Mouse (Mus musculus): ENCODE results near the gene Asb6. TPM values are rescaled to one million over a fixed set of nuclear protein-coding genes. Genes with fewer than 3 reads are reported as not detected.

Asb6 gene
- polyA plus RNA-seq, 1 experiment from 2014 or later, result 24.2 TPM

- 0 out of 2 replicates have a peak overlapping the region, but pooled peaks have one; percentile 6 for H3K9ac ChIP-seq
- peaks cover 34% of the 10 kb centered on the region for H3K27me3 ChIP-seq (replicated peaks)
- WGBS, result 69% methylated on average over 4 of the region's 5 CpGs
- ATAC-seq (ENCODE audit: insufficient number of reproducible peaks, low FRiP score), result no peak
- H3K4me3 ChIP-seq, result no peak overlapping the region
- no peaks in the 10 kb centered on the region for H3K9me3 ChIP-seq (replicated peaks)
- H3K4me1 ChIP-seq (replicated peaks), result peaks cover 21% of the 10 kb centered on the region
- no peaks in the 10 kb centered on the region for H3K36me3 ChIP-seq
- peak overlapping the region; percentile 52 for H3K4me2 ChIP-seq
- H3K27ac ChIP-seq (ENCODE audit: poor library complexity, severe bottlenecking), result no peak overlapping the region
Observed at GRCm38 (mm10) chr2:30795889-30796275, 34.3 kb downstream of the Asb6 start.

GRCm38 (mm10) chr2:30795271-30795888 lies 34.8 kb downstream of the Asb6 start:
- Histone ChIP-seq H3K36me3 (no peaks in the 10 kb centered on the region), H3K27ac (ENCODE audit: poor library complexity, severe bottlenecking) (no peak overlapping the region), H3K27me3 (replicated peaks) (peaks cover 29% of the 10 kb centered on the region), H3K4me3 (no peak overlapping the region; the same call in 1 of the 2 replicates), H3K4me2 (peak overlapping the region; percentile 74), H3K4me1 (replicated peaks) (peaks cover 20% of the 10 kb centered on the region), H3K9me3 (replicated peaks) (no peaks in the 10 kb centered on the region), H3K9ac (0 out of 2 replicates have a peak overlapping the region, but pooled peaks have one; percentile 72)
- no peak for ATAC-seq (ENCODE audit: insufficient number of reproducible peaks, low FRiP score)
- 68% methylated on average over 7 of the region's 7 CpGs for WGBS

DNA sequence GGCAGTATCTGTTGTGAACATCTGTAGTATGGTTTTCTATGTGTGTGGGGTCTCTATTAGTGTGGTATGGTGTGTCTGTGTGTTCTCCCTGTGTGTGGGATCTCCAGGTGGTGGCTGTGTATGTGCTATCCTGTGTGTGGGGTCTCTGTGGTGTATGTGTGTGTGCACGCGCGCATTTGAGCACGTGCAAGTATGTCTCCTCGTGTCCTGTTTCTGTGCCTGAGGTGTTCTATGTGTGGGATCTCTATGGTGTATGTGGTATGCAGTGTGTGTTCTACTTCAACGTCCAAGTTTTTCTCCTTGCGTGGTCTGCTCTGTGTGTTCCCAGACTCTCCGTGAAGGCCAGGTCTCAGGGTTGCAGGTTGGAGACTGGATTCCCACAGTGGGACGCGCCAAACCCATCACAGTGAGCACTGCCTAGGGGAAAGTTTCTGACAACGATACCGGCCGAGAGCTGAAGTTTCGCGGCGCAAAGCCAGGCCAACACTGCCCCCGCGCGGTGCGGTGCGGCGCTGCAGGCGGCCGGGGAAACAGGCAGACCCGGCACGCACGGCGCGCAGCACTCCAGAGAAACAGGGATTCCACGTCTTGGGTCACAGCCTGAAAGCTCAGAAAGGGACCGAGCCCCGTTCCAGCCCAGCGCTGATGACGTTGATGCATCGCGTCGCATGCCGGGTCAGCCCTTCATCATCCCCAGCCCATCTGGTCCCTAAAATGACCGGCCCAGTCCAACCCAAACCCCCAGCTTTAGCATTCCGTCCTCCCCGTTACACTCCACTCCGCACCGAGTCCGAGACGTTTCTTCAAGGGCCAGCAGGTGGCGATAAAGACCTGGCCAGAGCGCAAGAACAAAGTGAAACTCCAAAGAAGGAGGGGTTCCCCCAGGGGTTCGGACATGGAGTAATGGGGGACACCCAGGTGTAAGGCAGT lies 35.7 kb downstream of the Asb6 start:
- ATAC-seq (ENCODE audit: insufficient number of reproducible peaks, low FRiP score), result peak; percentile 74
- Histone ChIP-seq H3K36me3 (no peaks in the 10 kb centered on the region), H3K27me3 (replicated peaks) (peaks cover 20% of the 10 kb centered on the region), H3K9ac (peak overlapping the region; percentile 72), H3K9me3 (replicated peaks) (no peaks in the 10 kb centered on the region), H3K27ac (ENCODE audit: poor library complexity, severe bottlenecking) (peak overlapping the region; percentile 53; the same call in 1 of the 2 replicates), H3K4me3 (peak overlapping the region; percentile 49), H3K4me2 (peak overlapping the region; percentile 74), H3K4me1 (replicated peaks) (peaks cover 20% of the 10 kb centered on the region)
- 6% methylated on average over 48 of the region's 48 CpGs for WGBS

DNA sequence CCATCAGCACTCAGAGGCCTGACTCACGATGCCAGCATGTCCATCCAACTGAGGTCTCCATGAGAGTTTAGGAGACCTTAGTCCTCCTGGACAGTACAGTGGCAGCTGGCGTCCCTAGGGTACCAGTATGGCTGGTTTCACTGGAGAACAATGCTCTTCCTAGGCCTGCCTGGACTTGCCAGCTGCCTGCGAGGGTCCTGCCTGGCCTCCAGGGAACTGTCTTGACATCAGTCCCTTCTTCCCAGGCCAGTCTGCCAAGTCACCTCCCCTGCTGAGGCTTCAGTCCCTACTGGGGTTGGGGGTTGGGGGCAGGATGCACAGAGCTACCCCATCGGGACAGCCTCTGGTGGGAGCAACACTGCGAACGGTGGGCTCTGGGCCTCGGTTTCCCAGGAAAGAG lies 38.1 kb downstream of the Asb6 start:
- Histone ChIP-seq H3K27me3 (replicated peaks) (no peaks in the 10 kb centered on the region), H3K36me3 (no peaks in the 10 kb centered on the region), H3K27ac (ENCODE audit: poor library complexity, severe bottlenecking) (no peak overlapping the region), H3K9ac (no peak overlapping the region), H3K9me3 (replicated peaks) (no peaks in the 10 kb centered on the region), H3K4me1 (replicated peaks) (peaks cover 28% of the 10 kb centered on the region), H3K4me3 (no peak overlapping the region), H3K4me2 (no peak overlapping the region)
- ATAC-seq (ENCODE audit: insufficient number of reproducible peaks, low FRiP score), result no peak
- WGBS, result 86% methylated on average over 7 of the region's 7 CpGs

DNA sequence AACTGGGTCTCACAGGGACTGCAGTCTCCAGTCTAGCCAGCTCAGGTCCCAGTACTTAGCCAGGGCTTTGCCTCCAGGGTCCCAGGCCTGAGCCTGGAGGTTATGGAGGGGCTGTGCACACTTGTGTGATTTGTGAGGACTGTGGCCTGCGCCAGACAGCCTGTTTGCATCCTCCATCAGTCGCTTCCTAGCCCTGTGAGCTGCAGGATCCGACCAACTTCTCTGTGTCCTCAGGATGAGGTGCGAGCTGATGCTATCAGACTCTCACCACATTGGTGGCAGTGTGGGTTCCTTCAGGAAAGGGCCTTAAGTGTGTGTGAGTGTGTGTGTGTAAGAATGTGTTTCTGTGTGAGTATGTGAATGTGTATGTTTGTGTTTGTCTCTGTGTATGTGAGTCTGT lies 42.7 kb downstream of the Asb6 start:
- peak overlapping the region; percentile 50 for H3K9ac ChIP-seq
- H3K9me3 ChIP-seq (replicated peaks), result no peaks in the 10 kb centered on the region
- H3K36me3 ChIP-seq, result no peaks in the 10 kb centered on the region
- H3K4me1 ChIP-seq (replicated peaks), result peaks cover 29% of the 10 kb centered on the region
- no peak overlapping the region for H3K4me3 ChIP-seq
- no peak overlapping the region for H3K4me2 ChIP-seq
- 0 out of 2 replicates have a peak overlapping the region, but pooled peaks have one; percentile 16 for H3K27ac ChIP-seq (ENCODE audit: poor library complexity, severe bottlenecking)
- H3K27me3 ChIP-seq (replicated peaks), result no peaks in the 10 kb centered on the region
- ATAC-seq (ENCODE audit: insufficient number of reproducible peaks, low FRiP score), result no peak
- WGBS, result 45% methylated on average over 4 of the region's 4 CpGs

DNA sequence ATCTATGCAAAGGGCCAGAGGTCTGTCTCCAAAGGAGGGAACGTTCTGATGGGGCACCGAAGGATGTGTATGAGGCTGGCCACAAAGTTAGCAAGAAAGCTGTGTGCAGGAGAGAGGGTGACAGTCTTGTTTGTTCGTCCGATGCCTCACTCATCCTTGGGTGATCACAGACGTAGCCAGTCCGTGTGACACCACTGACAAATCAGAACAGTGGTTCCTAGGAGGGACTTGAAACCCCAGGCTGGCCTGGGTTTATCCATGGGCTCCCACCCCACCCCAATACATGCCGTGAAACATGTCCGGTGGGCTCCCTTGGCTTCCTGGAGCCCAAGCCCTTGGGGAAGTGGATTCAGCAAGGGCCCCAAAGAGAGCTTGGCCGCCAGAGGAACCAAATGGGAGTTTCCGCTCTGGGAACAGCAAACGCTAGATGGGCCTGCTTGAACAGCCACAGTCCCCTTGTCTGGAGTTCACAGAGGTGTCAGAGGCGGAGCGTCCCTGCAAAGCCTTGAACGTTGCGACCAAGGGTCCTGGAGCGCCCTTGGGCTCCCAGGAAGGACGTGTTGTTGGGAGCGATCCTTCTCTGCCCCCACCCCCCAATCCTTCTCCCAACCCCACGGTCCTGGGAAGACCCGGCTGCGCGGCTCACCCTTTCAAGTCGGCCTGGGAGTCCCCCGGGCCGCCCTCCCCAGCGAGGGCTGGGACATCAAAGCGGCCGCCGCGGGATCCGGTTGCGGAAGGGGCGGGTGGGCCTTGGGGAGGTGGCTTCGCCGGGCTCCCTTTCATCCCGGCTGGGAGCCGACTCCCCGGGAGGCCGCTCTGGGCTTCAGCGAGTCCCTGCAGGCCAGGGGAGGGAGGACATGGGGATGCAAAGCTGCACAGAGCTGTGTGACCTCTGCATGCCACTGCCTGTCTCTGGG lies 45.8 kb downstream of the Asb6 start:
- H3K36me3 ChIP-seq, result no peaks in the 10 kb centered on the region
- H3K27ac ChIP-seq (ENCODE audit: poor library complexity, severe bottlenecking), result peak overlapping the region; percentile 81
- peak overlapping the region; percentile 44 for H3K4me3 ChIP-seq
- H3K27me3 ChIP-seq (replicated peaks), result no peaks in the 10 kb centered on the region
- 6% methylated on average over 37 of the region's 40 CpGs for WGBS
- H3K4me1 ChIP-seq (replicated peaks), result peaks cover 34% of the 10 kb centered on the region
- H3K4me2 ChIP-seq, result peak overlapping the region; percentile 73
- H3K9ac ChIP-seq, result peak overlapping the region; percentile 77
- ATAC-seq (ENCODE audit: insufficient number of reproducible peaks, low FRiP score), result peak; percentile 47
- H3K9me3 ChIP-seq (replicated peaks), result no peaks in the 10 kb centered on the region

DNA sequence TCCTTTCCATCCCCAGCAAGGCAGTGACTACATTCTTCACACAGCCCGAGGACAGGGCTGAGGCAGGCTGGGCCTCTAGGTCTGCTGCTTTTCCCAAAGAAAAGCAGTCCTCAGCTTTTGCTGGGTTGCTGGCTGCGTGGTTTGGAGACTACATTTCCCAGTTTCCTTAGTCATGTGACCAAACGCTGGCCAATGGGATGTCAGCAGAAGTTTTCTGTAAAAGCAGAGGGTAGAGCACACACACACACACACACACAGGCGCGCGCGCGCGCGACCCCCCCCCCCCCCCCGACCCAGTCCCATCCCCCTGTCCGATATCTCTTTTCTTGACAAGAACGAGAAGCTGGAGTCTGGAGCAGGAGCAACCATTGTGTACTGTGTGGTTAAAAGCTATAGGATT lies 46.8 kb downstream of the Asb6 start:
- peak overlapping the region; percentile 27 for H3K4me3 ChIP-seq
- ATAC-seq (ENCODE audit: insufficient number of reproducible peaks, low FRiP score), result peak; percentile 53

GRCm38 (mm10) chr2:30782312-30783290 lies 47.5 kb downstream of the Asb6 start:
- Histone ChIP-seq H3K4me1 (replicated peaks) (peaks cover 41% of the 10 kb centered on the region), H3K27ac (ENCODE audit: poor library complexity, severe bottlenecking) (peak overlapping the region; percentile 74; the same call in 1 of the 2 replicates), H3K9ac (peak overlapping the region; percentile 28), H3K9me3 (replicated peaks) (no peaks in the 10 kb centered on the region), H3K4me3 (no peak overlapping the region), H3K36me3 (no peaks in the 10 kb centered on the region), H3K27me3 (replicated peaks) (no peaks in the 10 kb centered on the region), H3K4me2 (peak overlapping the region; percentile 73)
- no peak for ATAC-seq (ENCODE audit: insufficient number of reproducible peaks, low FRiP score)
- WGBS, result 71% methylated on average over 8 of the region's 8 CpGs

More for the DNA sequence above, 46.8 kb downstream of the Asb6 start:
- no peaks in the 10 kb centered on the region for H3K9me3 ChIP-seq (replicated peaks)
- WGBS, result 0% methylated on average over 13 of the region's 13 CpGs
- peak overlapping the region; percentile 74; the same call in 1 of the 2 replicates for H3K27ac ChIP-seq (ENCODE audit: poor library complexity, severe bottlenecking)
- H3K4me2 ChIP-seq, result peak overlapping the region; percentile 73
- H3K9ac ChIP-seq, result peak overlapping the region; percentile 28
- no peaks in the 10 kb centered on the region for H3K36me3 ChIP-seq
- peaks cover 37% of the 10 kb centered on the region for H3K4me1 ChIP-seq (replicated peaks)
- no peaks in the 10 kb centered on the region for H3K27me3 ChIP-seq (replicated peaks)

DNA sequence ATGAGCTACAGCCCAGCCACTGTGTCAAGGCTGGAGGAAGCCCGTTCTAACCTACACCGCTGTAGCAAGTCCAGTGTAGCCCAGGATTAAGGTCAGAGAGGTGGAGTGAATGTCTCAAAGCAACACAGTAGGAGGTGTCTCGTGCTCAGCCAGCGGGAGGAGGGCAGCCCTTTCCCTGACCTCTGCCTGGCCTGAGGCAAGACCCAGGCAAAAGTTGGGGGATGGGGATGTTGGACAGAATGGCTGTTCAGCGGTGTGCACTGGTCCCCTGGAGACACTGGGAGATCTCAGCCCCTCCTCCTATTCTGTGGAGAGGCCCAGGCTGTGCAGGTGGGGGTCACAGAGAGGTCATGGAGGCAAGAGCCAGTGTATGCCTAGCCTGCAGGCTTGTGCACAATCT lies 50.9 kb downstream of the Asb6 start:
- H3K4me3 ChIP-seq, result no peak overlapping the region
- no peaks in the 10 kb centered on the region for H3K27me3 ChIP-seq (replicated peaks)
- peak overlapping the region; percentile 27 for H3K27ac ChIP-seq (ENCODE audit: poor library complexity, severe bottlenecking)
- no peaks in the 10 kb centered on the region for H3K36me3 ChIP-seq
- no peaks in the 10 kb centered on the region for H3K9me3 ChIP-seq (replicated peaks)
- no peak overlapping the region; the same call in 1 of the 2 replicates for H3K4me2 ChIP-seq
- 19% methylated on average over 5 of the region's 5 CpGs for WGBS
- peaks cover 27% of the 10 kb centered on the region for H3K4me1 ChIP-seq (replicated peaks)
- ATAC-seq (ENCODE audit: insufficient number of reproducible peaks, low FRiP score), result peak; percentile 50
- H3K9ac ChIP-seq, result peak overlapping the region; percentile 43; the same call in 1 of the 2 replicates

- H3K27ac ChIP-seq (ENCODE audit: poor library complexity, severe bottlenecking), result no peak overlapping the region
- 75% methylated on average over 4 of the region's 4 CpGs for WGBS
- no peak for ATAC-seq (ENCODE audit: insufficient number of reproducible peaks, low FRiP score)
- H3K27me3 ChIP-seq (replicated peaks), result no peaks in the 10 kb centered on the region
- H3K9ac ChIP-seq, result no peak overlapping the region
- H3K4me2 ChIP-seq, result no peak overlapping the region
- peaks cover 28% of the 10 kb centered on the region for H3K4me1 ChIP-seq (replicated peaks)
- H3K36me3 ChIP-seq, result no peaks in the 10 kb centered on the region
- no peaks in the 10 kb centered on the region for H3K9me3 ChIP-seq (replicated peaks)
- no peak overlapping the region for H3K4me3 ChIP-seq
Observed at GRCm38 (mm10) chr2:30778235-30778634, 51.9 kb downstream of the Asb6 start.
